Mouse (Mus musculus): Measurements from ENCODE around the gene Rgsl1. TPM values are rescaled to one million over a fixed set of nuclear protein-coding genes. Genes with fewer than 3 reads are reported as not detected.

Gene Rgsl1
- polyA plus RNA-seq, 1 experiment from 2014 or later, result 0.04 TPM

DNA sequence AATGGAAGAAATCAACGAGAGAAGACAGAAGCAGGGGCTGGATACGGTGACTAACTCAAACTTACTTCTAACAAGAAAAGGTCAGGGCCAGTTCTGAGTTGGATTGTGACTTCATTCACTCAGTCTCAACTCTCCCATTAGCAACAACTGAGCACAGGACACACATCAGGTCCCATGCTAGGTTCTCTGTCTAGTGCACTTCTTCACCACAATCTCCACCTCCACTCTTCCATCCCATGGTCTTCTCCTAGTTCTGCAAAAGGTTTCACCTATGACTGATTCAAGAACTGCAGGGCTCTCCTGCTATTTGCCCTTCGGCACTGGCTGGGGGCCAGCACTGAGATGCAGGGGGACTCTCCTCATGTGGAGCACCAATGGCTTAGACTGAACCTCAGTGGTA, 49.7 kb downstream of the Rgsl1 start:
- H3K27ac ChIP-seq (ENCODE audit: low read length), result no peak overlapping the region
- no peak for ATAC-seq (ENCODE audit: low read depth)

DNA sequence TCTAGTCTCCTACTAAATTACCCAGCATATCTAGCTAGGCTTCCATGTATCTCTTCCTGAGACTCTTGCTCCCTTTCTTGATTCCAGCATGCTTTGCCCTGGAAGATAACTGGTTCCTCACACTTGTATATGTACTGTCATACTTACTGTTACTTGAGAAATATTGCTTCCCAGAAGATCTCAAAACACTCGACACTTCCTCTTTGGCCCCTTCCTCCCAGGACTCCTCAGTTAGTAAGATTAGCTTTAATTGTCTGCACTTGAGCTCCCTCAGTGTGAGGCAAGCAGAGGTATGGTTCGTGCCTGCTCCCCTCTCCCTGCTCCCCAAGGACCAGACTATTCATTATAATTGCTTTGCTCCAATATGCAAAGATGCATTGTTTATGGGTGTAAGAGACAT, 53.2 kb downstream of the Rgsl1 start:
- 17% methylated on average over 2 of the region's 2 CpGs for WGBS (ENCODE audit: insufficient replicate concordance)
- ATAC-seq (ENCODE audit: low read depth), result no peak
- Histone ChIP-seq H3K27me3 (ENCODE audit: control insufficient read depth, insufficient read depth, low read depth, low read length) (no peaks in the 10 kb centered on the region), H3K9ac (ENCODE audit: low read depth, low read length) (no peak overlapping the region), H3K9me3 (replicated peaks; ENCODE audit: control insufficient read depth, low read length) (no peaks in the 10 kb centered on the region), H3K4me3 (ENCODE audit: low read depth, low read length) (no peak overlapping the region), H3K4me1 (ENCODE audit: control insufficient read depth, low read depth, low read length) (no peaks in the 10 kb centered on the region), H3K27ac (ENCODE audit: low read length) (no peak overlapping the region), H3K36me3 (ENCODE audit: control insufficient read depth, insufficient read depth) (no peaks in the 10 kb centered on the region), H3K4me2 (ENCODE audit: low read depth, low read length) (no peak overlapping the region)

More for the DNA sequence above, 49.7 kb downstream of the Rgsl1 start:
- no peak overlapping the region for H3K4me2 ChIP-seq (ENCODE audit: low read depth, low read length)
- no peaks in the 10 kb centered on the region for H3K27me3 ChIP-seq (ENCODE audit: control insufficient read depth, insufficient read depth, low read depth, low read length)
- H3K36me3 ChIP-seq (ENCODE audit: control insufficient read depth, insufficient read depth), result no peaks in the 10 kb centered on the region
- H3K9ac ChIP-seq (ENCODE audit: low read depth, low read length), result no peak overlapping the region
- H3K4me1 ChIP-seq (ENCODE audit: control insufficient read depth, low read depth, low read length), result no peaks in the 10 kb centered on the region
- H3K9me3 ChIP-seq (replicated peaks; ENCODE audit: control insufficient read depth, low read length), result no peaks in the 10 kb centered on the region
- H3K4me3 ChIP-seq (ENCODE audit: low read depth, low read length), result no peak overlapping the region
- 59% methylated on average over 3 of the region's 3 CpGs for WGBS (ENCODE audit: insufficient replicate concordance)

DNA sequence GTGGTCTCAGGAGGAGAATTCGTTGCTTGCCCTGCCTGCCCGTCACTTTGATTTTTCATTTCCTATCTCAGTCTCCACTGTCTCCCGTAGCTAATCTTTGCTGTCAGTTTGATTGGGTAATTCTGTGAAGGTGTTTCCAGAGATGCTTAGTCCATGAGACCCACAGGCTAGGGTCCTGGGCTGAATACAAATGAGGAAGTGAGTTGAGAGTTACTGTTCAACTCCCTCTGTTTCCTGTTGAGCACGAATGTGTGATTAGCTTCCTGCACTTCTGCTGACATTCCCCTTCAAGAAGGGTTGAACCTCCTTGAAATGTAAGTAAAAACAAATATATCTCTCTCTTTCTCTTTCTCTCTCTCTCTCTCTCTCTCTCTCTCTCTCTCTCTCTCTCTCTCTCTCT, 58.3 kb downstream of the Rgsl1 start:
- 14% methylated on average over 4 of the region's 4 CpGs for WGBS (ENCODE audit: insufficient replicate concordance)
- no peaks in the 10 kb centered on the region for H3K36me3 ChIP-seq (ENCODE audit: control insufficient read depth, insufficient read depth)

DNA sequence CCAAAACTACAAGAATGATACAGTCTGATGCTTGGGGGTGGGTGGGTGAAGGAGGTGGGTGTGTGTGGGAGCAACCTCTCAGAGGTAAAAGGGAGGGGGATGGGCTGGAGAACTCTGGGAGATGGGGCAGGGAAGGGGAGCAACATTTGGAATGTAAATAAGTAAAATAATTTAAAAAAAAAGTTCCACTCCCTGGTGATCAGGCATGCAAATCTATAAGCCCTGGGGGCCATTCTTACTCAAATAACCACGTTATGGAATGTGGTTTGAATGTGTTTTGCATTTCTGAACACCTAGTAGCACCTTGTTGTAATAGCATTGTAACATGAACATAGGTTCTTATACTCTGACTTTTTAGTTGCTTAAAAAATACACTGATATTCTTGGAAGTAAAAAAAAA, 60.6 kb downstream of the Rgsl1 start:
- ATAC-seq (ENCODE audit: low read depth), result no peak
- H3K27me3 ChIP-seq (ENCODE audit: control insufficient read depth, insufficient read depth, low read depth, low read length), result no peaks in the 10 kb centered on the region
- WGBS (ENCODE audit: insufficient replicate concordance), result 40% methylated on average over 1 of the region's 1 CpGs
- no peak overlapping the region for H3K27ac ChIP-seq (ENCODE audit: low read length)
- no peaks in the 10 kb centered on the region for H3K4me1 ChIP-seq (ENCODE audit: control insufficient read depth, low read depth, low read length)
- no peak overlapping the region for H3K9ac ChIP-seq (ENCODE audit: low read depth, low read length)
- no peaks in the 10 kb centered on the region for H3K36me3 ChIP-seq (ENCODE audit: control insufficient read depth, insufficient read depth)
- no peak overlapping the region for H3K4me2 ChIP-seq (ENCODE audit: low read depth, low read length)
- no peak overlapping the region for H3K4me3 ChIP-seq (ENCODE audit: low read depth, low read length)
- H3K9me3 ChIP-seq (replicated peaks; ENCODE audit: control insufficient read depth, low read length), result no peaks in the 10 kb centered on the region

More for the DNA sequence above, 58.3 kb downstream of the Rgsl1 start:
- Histone ChIP-seq H3K4me3 (ENCODE audit: low read depth, low read length) (no peak overlapping the region), H3K4me2 (ENCODE audit: low read depth, low read length) (no peak overlapping the region), H3K9ac (ENCODE audit: low read depth, low read length) (no peak overlapping the region), H3K27ac (ENCODE audit: low read length) (no peak overlapping the region), H3K9me3 (replicated peaks; ENCODE audit: control insufficient read depth, low read length) (no peaks in the 10 kb centered on the region), H3K27me3 (ENCODE audit: control insufficient read depth, insufficient read depth, low read depth, low read length) (no peaks in the 10 kb centered on the region), H3K4me1 (ENCODE audit: control insufficient read depth, low read depth, low read length) (no peaks in the 10 kb centered on the region)
- no peak for ATAC-seq (ENCODE audit: low read depth)

DNA sequence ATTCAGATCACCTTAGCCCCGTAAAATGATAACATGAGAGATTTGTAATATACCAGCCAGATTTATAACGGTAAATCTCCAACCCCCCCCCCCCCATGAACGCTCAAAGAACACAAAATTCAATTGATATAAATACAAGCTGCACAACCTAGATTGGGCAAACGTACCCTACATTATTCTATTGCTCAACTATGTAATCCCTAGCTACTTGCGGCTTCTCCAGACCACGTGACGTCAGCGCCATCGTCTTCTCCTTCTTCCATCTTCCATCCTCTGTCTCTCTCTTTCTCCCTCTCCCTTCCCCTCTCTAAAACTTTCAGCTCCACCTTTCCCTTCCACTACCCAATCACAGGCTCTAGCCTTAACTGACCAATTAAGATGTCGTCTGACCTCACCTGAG, 65.7 kb downstream of the Rgsl1 start:
- H3K36me3 ChIP-seq (ENCODE audit: control insufficient read depth, insufficient read depth), result no peaks in the 10 kb centered on the region
- H3K9me3 ChIP-seq (replicated peaks; ENCODE audit: control insufficient read depth, low read length), result no peaks in the 10 kb centered on the region
- no peak overlapping the region for H3K4me3 ChIP-seq (ENCODE audit: low read depth, low read length)
- H3K4me2 ChIP-seq (ENCODE audit: low read depth, low read length), result no peak overlapping the region
- WGBS (ENCODE audit: insufficient replicate concordance), result 81% methylated on average over 10 of the region's 10 CpGs
- no peak overlapping the region for H3K9ac ChIP-seq (ENCODE audit: low read depth, low read length)
- no peaks in the 10 kb centered on the region for H3K4me1 ChIP-seq (ENCODE audit: control insufficient read depth, low read depth, low read length)
- H3K27ac ChIP-seq (ENCODE audit: low read length), result no peak overlapping the region
- no peaks in the 10 kb centered on the region for H3K27me3 ChIP-seq (ENCODE audit: control insufficient read depth, insufficient read depth, low read depth, low read length)
- ATAC-seq (ENCODE audit: low read depth), result no peak

DNA sequence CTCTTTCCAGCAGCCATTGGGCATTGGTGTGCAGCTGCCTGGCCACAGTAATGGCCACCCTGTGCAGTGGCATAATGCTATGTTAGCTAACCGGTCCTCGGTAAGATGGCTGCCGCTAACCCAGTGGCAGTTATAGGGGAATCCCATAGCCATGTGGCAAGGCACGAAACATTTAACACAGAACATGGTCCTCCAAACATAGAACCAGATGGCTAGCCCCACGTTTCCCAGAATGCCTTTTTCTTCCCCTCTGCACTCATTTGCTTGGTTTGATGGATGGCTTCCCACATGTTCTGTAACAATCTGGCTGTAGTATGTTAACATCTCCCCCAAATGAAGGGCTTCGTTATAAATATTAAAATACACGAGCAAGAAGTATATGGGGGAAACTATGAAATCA, 67.7 kb downstream of the Rgsl1 start:
- Histone ChIP-seq H3K4me1 (ENCODE audit: control insufficient read depth, low read depth, low read length) (no peaks in the 10 kb centered on the region), H3K9ac (ENCODE audit: low read depth, low read length) (no peak overlapping the region), H3K27me3 (ENCODE audit: control insufficient read depth, insufficient read depth, low read depth, low read length) (no peaks in the 10 kb centered on the region), H3K4me3 (ENCODE audit: low read depth, low read length) (no peak overlapping the region), H3K27ac (ENCODE audit: low read length) (no peak overlapping the region), H3K36me3 (ENCODE audit: control insufficient read depth, insufficient read depth) (no peaks in the 10 kb centered on the region), H3K9me3 (replicated peaks; ENCODE audit: control insufficient read depth, low read length) (no peaks in the 10 kb centered on the region), H3K4me2 (ENCODE audit: low read depth, low read length) (no peak overlapping the region)
- WGBS (ENCODE audit: insufficient replicate concordance), result 74% methylated on average over 7 of the region's 7 CpGs
- ATAC-seq (ENCODE audit: low read depth), result no peak

DNA sequence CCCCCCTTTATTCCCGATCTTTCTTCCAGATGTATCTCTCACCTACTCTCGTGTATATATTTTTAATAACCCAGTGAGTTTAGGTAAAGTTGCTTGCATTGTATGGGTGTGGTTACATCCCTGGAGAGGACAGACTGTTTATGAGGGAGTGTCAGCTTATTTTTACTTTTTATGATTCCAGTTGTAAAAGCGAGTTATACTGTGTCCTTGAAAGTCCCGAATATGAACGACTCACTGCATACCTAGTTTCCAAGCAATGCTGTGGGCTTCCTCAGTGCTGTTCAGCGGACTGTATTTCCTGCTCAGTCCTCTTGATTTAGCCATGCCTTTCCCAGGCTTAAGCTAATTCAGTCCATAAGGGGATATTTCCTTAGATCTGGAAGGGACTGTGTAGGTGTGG, 68.8 kb downstream of the Rgsl1 start:
- no peaks in the 10 kb centered on the region for H3K36me3 ChIP-seq (ENCODE audit: control insufficient read depth, insufficient read depth)
- H3K4me1 ChIP-seq (ENCODE audit: control insufficient read depth, low read depth, low read length), result no peaks in the 10 kb centered on the region
- H3K4me2 ChIP-seq (ENCODE audit: low read depth, low read length), result no peak overlapping the region
- no peaks in the 10 kb centered on the region for H3K9me3 ChIP-seq (replicated peaks; ENCODE audit: control insufficient read depth, low read length)
- 69% methylated on average over 6 of the region's 6 CpGs for WGBS (ENCODE audit: insufficient replicate concordance)
- H3K4me3 ChIP-seq (ENCODE audit: low read depth, low read length), result no peak overlapping the region
- H3K27me3 ChIP-seq (ENCODE audit: control insufficient read depth, insufficient read depth, low read depth, low read length), result no peaks in the 10 kb centered on the region
- H3K27ac ChIP-seq (ENCODE audit: low read length), result no peak overlapping the region
- no peak overlapping the region for H3K9ac ChIP-seq (ENCODE audit: low read depth, low read length)
- no peak for ATAC-seq (ENCODE audit: low read depth)

DNA sequence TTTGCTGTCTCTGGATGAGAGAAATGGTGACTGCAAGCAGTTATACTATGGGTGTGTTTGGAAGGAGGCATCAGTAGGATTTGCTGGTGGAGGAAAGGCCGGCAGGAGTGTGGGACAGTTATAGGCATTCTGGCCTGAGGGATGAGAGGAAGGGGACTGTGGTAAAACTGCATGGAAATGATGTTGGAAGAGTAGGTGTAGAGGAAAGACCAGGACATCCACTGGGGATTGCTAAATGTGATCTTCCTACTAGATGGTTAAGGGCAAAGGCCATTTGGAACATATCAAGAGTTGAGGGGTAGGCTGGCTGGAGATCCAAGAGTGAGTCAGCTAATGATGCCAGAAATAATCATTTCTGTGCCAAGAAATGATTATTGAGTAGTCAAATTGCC, 73.2 kb downstream of the Rgsl1 start:
- H3K27ac ChIP-seq (ENCODE audit: low read length), result 0 out of 2 replicates have a peak overlapping the region, but pooled peaks have one; percentile 6
- ATAC-seq (ENCODE audit: low read depth), result no peak
- no peak overlapping the region for H3K4me2 ChIP-seq (ENCODE audit: low read depth, low read length)

DNA sequence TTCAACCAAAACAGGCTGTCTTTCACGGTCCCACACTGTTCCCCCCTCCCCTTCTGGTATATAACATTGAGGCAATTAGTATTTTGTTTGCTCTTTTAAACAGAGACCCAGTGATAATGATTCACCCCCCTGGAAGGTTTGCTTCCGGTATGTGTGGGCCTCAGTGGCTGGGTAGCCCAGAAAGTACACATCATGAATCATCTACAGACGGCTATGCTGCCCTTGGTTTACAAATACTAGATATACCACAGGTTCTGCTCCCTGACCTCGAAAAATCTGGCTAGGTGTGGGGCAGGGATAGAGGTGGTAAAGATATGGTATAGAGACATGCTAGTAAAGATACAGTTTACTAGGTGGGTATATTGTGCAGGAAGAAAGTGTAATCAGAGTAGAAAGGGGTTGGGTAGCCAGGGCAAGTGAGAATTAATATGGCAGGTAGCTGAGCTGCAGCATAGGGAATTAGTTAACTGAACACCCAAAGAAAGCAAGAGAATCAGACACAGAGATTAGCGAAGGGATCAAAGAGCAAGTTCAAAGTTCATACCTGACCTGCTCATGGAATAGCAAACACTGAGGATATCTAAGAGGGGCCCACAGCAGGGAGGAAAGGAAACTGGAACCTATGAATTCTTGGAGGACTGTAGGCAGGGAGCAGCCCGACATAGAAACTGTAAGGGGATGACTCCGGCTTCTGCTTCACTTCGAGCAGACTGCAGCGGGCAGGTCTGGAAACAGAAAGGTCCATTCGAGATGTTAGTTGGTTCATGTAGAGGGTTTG, 73.8 kb downstream of the Rgsl1 start:
- H3K9ac ChIP-seq (ENCODE audit: low read depth, low read length), result no peak overlapping the region
- no peak overlapping the region for H3K4me2 ChIP-seq (ENCODE audit: low read depth, low read length)
- ATAC-seq (ENCODE audit: low read depth), result peak; percentile 72
- 0 out of 2 replicates have a peak overlapping the region, but pooled peaks have one; percentile 6 for H3K27ac ChIP-seq (ENCODE audit: low read length)
- no peaks in the 10 kb centered on the region for H3K9me3 ChIP-seq (replicated peaks; ENCODE audit: control insufficient read depth, low read length)
- H3K4me1 ChIP-seq (ENCODE audit: control insufficient read depth, low read depth, low read length), result no peaks in the 10 kb centered on the region
- no peak overlapping the region for H3K4me3 ChIP-seq (ENCODE audit: low read depth, low read length)
- WGBS (ENCODE audit: insufficient replicate concordance), result 59% methylated on average over 10 of the region's 10 CpGs
- H3K27me3 ChIP-seq (ENCODE audit: control insufficient read depth, insufficient read depth, low read depth, low read length), result no peaks in the 10 kb centered on the region
- H3K36me3 ChIP-seq (ENCODE audit: control insufficient read depth, insufficient read depth), result no peaks in the 10 kb centered on the region

More for the DNA sequence above, 73.2 kb downstream of the Rgsl1 start:
- Histone ChIP-seq H3K4me1 (ENCODE audit: control insufficient read depth, low read depth, low read length) (no peaks in the 10 kb centered on the region), H3K27me3 (ENCODE audit: control insufficient read depth, insufficient read depth, low read depth, low read length) (no peaks in the 10 kb centered on the region), H3K9me3 (replicated peaks; ENCODE audit: control insufficient read depth, low read length) (no peaks in the 10 kb centered on the region), H3K4me3 (ENCODE audit: low read depth, low read length) (no peak overlapping the region), H3K36me3 (ENCODE audit: control insufficient read depth, insufficient read depth) (no peaks in the 10 kb centered on the region), H3K9ac (ENCODE audit: low read depth, low read length) (no peak overlapping the region)
- 66% methylated on average over 1 of the region's 1 CpGs for WGBS (ENCODE audit: insufficient replicate concordance)

All from liver, embryonic 16.5 days (tissue).